Mouse (Mus musculus): ENCODE results near the gene Wfdc11.

GRCm38 (mm10) chr2:164676103-164676502, 2.2 kb upstream of the Wfdc11 start:
- TF ChIP-seq CTCF (IDR thresholded peaks at IDR 0.05; ENCODE audit: control insufficient read depth, insufficient read depth, low read length) (peak; percentile 25; the same call in 1 of the 2 replicates), POLR2A (IDR thresholded peaks at IDR 0.05; ENCODE audit: borderline replicate concordance, control insufficient read depth, low read depth, low read length) (no peak)

All from bone marrow, adult 2 months (tissue).